ENCODE assay signal across 9 mouse cellular contexts in genomic region chr6:49096933-49097461, GRCm38 (mm10). TPM values are rescaled to one million over a fixed set of nuclear protein-coding genes. Genes with fewer than 3 reads are reported as not detected.
A peak's percentile ranks its signal among the peaks of the same experiment; 100 is the strongest.
DNase-seq lines count a peak whose midpoint lies in the region; ATAC-seq and TF ChIP-seq lines count a peak whose summit lies in the region.
"Had no signal": no experiment of that assay in that cellular context is flagged by ENCODE, and none has a peak within 500 bp of the region (broad histone marks: within the 10 kb centered on the region; RNA-seq: fewer than 3 reads in every experiment).

No protein-coding gene starts in this region.

- DNase-seq in liver, result peak; percentile 15
- no peak for DNase-seq in liver, embryonic 11.5 days (ENCODE audit: low spot score)
- DNase-seq in cerebellum, postnatal 36 days, result peak; percentile 72 to 82
- DNase-seq in heart, adult 8-10 months (ENCODE audit: low spot score), result peak; percentile 86
- peak; percentile 83 for DNase-seq in kidney, postnatal 10 days
- DNase-seq in liver, postnatal 0 days, result peak; percentile 73
- DNase-seq in right cerebral cortex, postnatal 14 days, result peak; percentile 52

- peaks cover 13% of the 10 kb centered on the region for H3K36me3 ChIP-seq in liver, embryonic 11.5 days (ENCODE audit: control insufficient read depth, insufficient read depth, low read length)
- peaks cover 28% of the 10 kb centered on the region for H3K36me3 ChIP-seq in liver, postnatal 0 days (replicated peaks; ENCODE audit: insufficient read depth, low read length)

- H3K9ac ChIP-seq in liver, embryonic 11.5 days (ENCODE audit: low read depth, low read length), result no peak overlapping the region
- H3K9ac ChIP-seq in liver, postnatal 0 days (replicated peaks), result no peak overlapping the region
- H3K9ac ChIP-seq: liver, embryonic 14.5 days had no signal

- no peak for ATAC-seq in liver, embryonic 11.5 days (replicated peaks; ENCODE audit: low FRiP score)
- ATAC-seq in liver, postnatal 0 days, result peak; percentile 71; the same call in 1 of the 2 replicates
- no peak for ATAC-seq in monocyte, adult 5-6 weeks (replicated peaks; ENCODE audit: insufficient number of reproducible peaks, low FRiP score, low TSS enrichment, poor library complexity, severe bottlenecking)

- H3K27ac ChIP-seq in liver, embryonic 11.5 days (ENCODE audit: low read depth, low read length), result no peak overlapping the region
- H3K27ac ChIP-seq in liver, postnatal 0 days (ENCODE audit: low read depth), result peak overlapping the region; percentile 57
- H3K27ac ChIP-seq: liver, embryonic 14.5 days had no signal

- H3K9me3 ChIP-seq in liver, embryonic 11.5 days (ENCODE audit: control insufficient read depth, low read length), result no peaks in the 10 kb centered on the region
- no peaks in the 10 kb centered on the region for H3K9me3 ChIP-seq in liver, postnatal 0 days (ENCODE audit: low read length)

- no peak overlapping the region for H3K4me3 ChIP-seq in liver, embryonic 11.5 days (ENCODE audit: low read depth, low read length)
- no peak overlapping the region for H3K4me3 ChIP-seq in liver, postnatal 0 days (ENCODE audit: low read depth, low read length)

- H3K4me2 ChIP-seq in liver, embryonic 11.5 days, result no peak overlapping the region
- H3K4me2 ChIP-seq in liver, postnatal 0 days (ENCODE audit: low read depth, low read length), result peak overlapping the region; percentile 44

- no peak for TF ChIP-seq CTCF in liver, postnatal 0 days (IDR thresholded peaks at IDR 0.05; ENCODE audit: low read depth)

- no peaks in the 10 kb centered on the region for H3K27me3 ChIP-seq in liver, embryonic 11.5 days (replicated peaks; ENCODE audit: control insufficient read depth, insufficient read depth, low read length)
- no peaks in the 10 kb centered on the region for H3K27me3 ChIP-seq in liver, postnatal 0 days (ENCODE audit: insufficient read depth, low read length)

- no peaks in the 10 kb centered on the region for H3K4me1 ChIP-seq in liver, embryonic 11.5 days (replicated peaks; ENCODE audit: control insufficient read depth, insufficient read depth, low read length)
- peaks cover 14% of the 10 kb centered on the region for H3K4me1 ChIP-seq in liver, postnatal 0 days (ENCODE audit: insufficient read depth)

- WGBS in liver, embryonic 11.5 days, result 72% methylated on average over 13 of the region's 13 CpGs
- 55% methylated on average over 13 of the region's 13 CpGs for WGBS in liver, postnatal 0 days (ENCODE audit: insufficient replicate concordance)

- TF ChIP-seq EP300 in liver, postnatal 0 days (IDR thresholded peaks at IDR 0.05; ENCODE audit: low read depth), result no peak; the same call in 1 of the 2 replicates

RNA-seq across cellular contexts. Expression of gene Malsu1, which starts 23.4 kb away (rescaled TPM):
- polyA plus RNA-seq in liver, embryonic 11.5 days (2014; fragmentation: Nextera tagmentation; extraction: Ambion mirVana), result 67.6 and 68.6 TPM in 2 replicates
- total RNA-seq in heart, adult 8-10 months (2022), result 10 to 100 TPM; 23.4 to 39.8 (median 36.9) TPM
- 54.5 and 55.5 TPM in 2 replicates for polyA plus RNA-seq in liver, postnatal 0 days (2015; fragmentation: Nextera tagmentation; extraction: Ambion mirVana)
- total RNA-seq in monocyte, adult 5-6 weeks (2017), result 35.9 to 63.9 TPM (median 48.0 TPM) in 3 replicates
